In genomic region chr6:28817039-28817438, GRCm38 (mm10) we compare ENCODE assay signal across 7 mouse cellular contexts. TPM values are rescaled to one million over a fixed set of nuclear protein-coding genes. Genes with fewer than 3 reads are reported as not detected.
DNase-seq lines count a peak whose midpoint lies in the region; ATAC-seq lines count a peak whose summit lies in the region.

No protein-coding gene starts in this region.

- no peak overlapping the region for H3K9ac ChIP-seq in intestine, embryonic 16.5 days (ENCODE audit: low read depth, low read length)

- ATAC-seq in cerebellum, adult (ENCODE audit: insufficient number of reproducible peaks, low FRiP score, low TSS enrichment) = peak; percentile 49
- ATAC-seq in intestine, embryonic 16.5 days = no peak

- no peaks in the 10 kb centered on the region for H3K9me3 ChIP-seq in intestine, embryonic 16.5 days (ENCODE audit: control insufficient read depth, low read length)

- H3K4me3 ChIP-seq in intestine, embryonic 16.5 days (ENCODE audit: low read length) = no peak overlapping the region

- no peaks in the 10 kb centered on the region for H3K36me3 ChIP-seq in intestine, embryonic 16.5 days (ENCODE audit: control insufficient read depth, insufficient read depth, low read length)

- DNase-seq in layer of hippocampus, adult 8-10 months (ENCODE audit: low spot score in 2 of 2) = peak; percentile 72 to 76
- DNase-seq in layer of hippocampus, postnatal 14 days (ENCODE audit: low spot score in 2 of 2) = no peak
- DNase-seq in cerebellum, postnatal 10 days = peak; percentile 81 to 87
- peak; percentile 69 for DNase-seq in left cerebral cortex, postnatal 4 days
- DNase-seq in kidney, adult 8-10 months = no peak

- intact Hi-C loops in left cerebral cortex, postnatal 4 days (cut with DNase I) = no loop called here

- no peaks in the 10 kb centered on the region for H3K27me3 ChIP-seq in intestine, embryonic 16.5 days (replicated peaks; ENCODE audit: control insufficient read depth, insufficient read depth, low read length)

- no peak overlapping the region for H3K27ac ChIP-seq in intestine, embryonic 16.5 days (ENCODE audit: low read length)

- 0 out of 2 replicates have a peak, but pooled peaks cover 2% of the 10 kb centered on the region for H3K4me1 ChIP-seq in intestine, embryonic 16.5 days (ENCODE audit: control insufficient read depth, insufficient read depth, low read length)

- 60% methylated on average over 9 of the region's 9 CpGs for WGBS in intestine, embryonic 16.5 days

- H3K4me2 ChIP-seq in intestine, embryonic 16.5 days (ENCODE audit: low read depth, low read length) = no peak overlapping the region

RNA-seq across cellular contexts. Expression of gene Lrrc4, which starts 14.5 kb away (rescaled TPM):
- 10 to 100 TPM; 89.1 to 97.1 (median 91.5) TPM for total RNA-seq in layer of hippocampus, adult 8-10 months (2022)
- total RNA-seq in layer of hippocampus, postnatal 14 days (2021) = 10 to 100 TPM; 67.6 to 70.8 TPM
- 10 to 100 TPM; 46.2 to 46.7 TPM for total RNA-seq in left cerebral cortex, postnatal 4 days (2021)
- polyA plus RNA-seq in intestine, embryonic 16.5 days (2015; fragmentation: Nextera tagmentation; extraction: Ambion mirVana) = 0.65 and 0.77 TPM in 2 replicates

Comparison
In these comparisons a context has a peak if more than half of its experiments do, and no peak if none do; other contexts are left out.
1. DNase-seq: peak in layer of hippocampus, adult 8-10 months (2 of 2), cerebellum, postnatal 10 days (2 of 2) and left cerebral cortex, postnatal 4 days (single experiment); none in layer of hippocampus, postnatal 14 days (0 of 2) and kidney, adult 8-10 months (0 of 2).